Mouse (Mus musculus): ENCODE data around the gene Itsn1. TPM values are rescaled to one million over a fixed set of nuclear protein-coding genes. Genes with fewer than 3 reads are reported as not detected.

Itsn1 gene
- total RNA-seq, 2 experiments from 2014 or later = 118 to 127 TPM

- no peak for DNase-seq (ENCODE audit: low spot score in 2 of 2)
- intact Hi-C loops (cut with DNase I) = no loop called here
Measured at GRCm38 (mm10) chr16:91883636-91884035, 154.6 kb downstream of the Itsn1 start.

GRCm38 (mm10) chr16:91884196-91884595 lies 155.1 kb downstream of the Itsn1 start:
- DNase-seq (ENCODE audit: low spot score in 2 of 2) = no peak
- intact Hi-C loops (cut with DNase I) = no loop called here

GRCm38 (mm10) chr16:91885389-91886122 lies 156.5 kb downstream of the Itsn1 start:
- intact Hi-C loops (cut with DNase I) = no loop called here
- no peak for DNase-seq (ENCODE audit: low spot score in 2 of 2)

- intact Hi-C loops (cut with DNase I) = no loop called here
- DNase-seq (ENCODE audit: low spot score in 2 of 2) = no peak
Measured at GRCm38 (mm10) chr16:91888368-91888767, 159.3 kb downstream of the Itsn1 start.

- intact Hi-C loops (cut with DNase I) = no loop called here
Measured at GRCm38 (mm10) chr16:91889831-91890230, 160.8 kb downstream of the Itsn1 start.

GRCm38 (mm10) chr16:91891218-91891617 lies 162.1 kb downstream of the Itsn1 start:
- no peak for DNase-seq (ENCODE audit: low spot score in 2 of 2)
- intact Hi-C loops (cut with DNase I) = no loop called here

More at GRCm38 (mm10) chr16:91889831-91890230, 160.8 kb downstream of the Itsn1 start:
- no peak for DNase-seq (ENCODE audit: low spot score in 2 of 2)

GRCm38 (mm10) chr16:91896426-91896830 lies 167.3 kb downstream of the Itsn1 start:
- intact Hi-C loops (cut with DNase I) = no loop called here
- DNase-seq (ENCODE audit: low spot score in 2 of 2) = peak; percentile 75 to 82

- DNase-seq (ENCODE audit: low spot score in 2 of 2) = no peak
- intact Hi-C loops (cut with DNase I) = no loop called here
Measured at GRCm38 (mm10) chr16:91898850-91899848, 170.1 kb downstream of the Itsn1 start.

- intact Hi-C loops (cut with DNase I) = no loop called here
- no peak for DNase-seq (ENCODE audit: low spot score in 2 of 2)
Measured at GRCm38 (mm10) chr16:91900274-91900673, 171.2 kb downstream of the Itsn1 start.

- DNase-seq (ENCODE audit: low spot score in 2 of 2) = no peak
- intact Hi-C loops (cut with DNase I) = no loop called here
Measured at GRCm38 (mm10) chr16:91903801-91904506, 174.9 kb downstream of the Itsn1 start.

GRCm38 (mm10) chr16:91905127-91905860 lies 176.2 kb downstream of the Itsn1 start:
- intact Hi-C loops (cut with DNase I) = no loop called here
- DNase-seq (ENCODE audit: low spot score in 2 of 2) = no peak

- intact Hi-C loops (cut with DNase I) = no loop called here
- peak; percentile 55 to 80 for DNase-seq (ENCODE audit: low spot score in 2 of 2)
Measured at GRCm38 (mm10) chr16:91905987-91906386, 176.9 kb downstream of the Itsn1 start.

- intact Hi-C loops (cut with DNase I) = no loop called here
Measured at GRCm38 (mm10) chr16:91906672-91907071, 177.6 kb downstream of the Itsn1 start.

GRCm38 (mm10) chr16:91907158-91907557 lies 178.1 kb downstream of the Itsn1 start:
- peak; percentile 50 to 57 for DNase-seq (ENCODE audit: low spot score in 2 of 2)
- intact Hi-C loops (cut with DNase I) = no loop called here

More at GRCm38 (mm10) chr16:91906672-91907071, 177.6 kb downstream of the Itsn1 start:
- DNase-seq (ENCODE audit: low spot score in 2 of 2) = no peak

- DNase-seq (ENCODE audit: low spot score in 2 of 2) = no peak
- intact Hi-C loops (cut with DNase I) = no loop called here
Measured at GRCm38 (mm10) chr16:91909569-91910335, 180.7 kb downstream of the Itsn1 start.

GRCm38 (mm10) chr16:91917631-91918096 lies 188.6 kb downstream of the Itsn1 start:
- intact Hi-C loops (cut with DNase I) = loop anchor here (5.0 kb wide), 3 partner anchors 90 to 225 kb away; partner anchors contain the start of genes Cryzl1 and Itsn1
- peak; percentile 86 to 91 for DNase-seq (ENCODE audit: low spot score in 2 of 2)

GRCm38 (mm10) chr16:91918461-91918860 lies 189.4 kb downstream of the Itsn1 start:
- peak; percentile 44 to 48 for DNase-seq (ENCODE audit: low spot score in 2 of 2)
- intact Hi-C loops (cut with DNase I) = loop anchor here (5.0 kb wide), 3 partner anchors 91 to 226 kb away; partner anchors contain the start of genes Cryzl1 and Itsn1

- no peak for DNase-seq (ENCODE audit: low spot score in 2 of 2)
- intact Hi-C loops (cut with DNase I) = loop anchor here (5.0 kb wide), 3 partner anchors 92 to 227 kb away; partner anchors contain the start of genes Cryzl1 and Itsn1
Measured at GRCm38 (mm10) chr16:91919056-91919455, 190.0 kb downstream of the Itsn1 start.
